Mouse (Mus musculus) intestine, embryonic 16.5 days (tissue): ENCODE measurements at regions not wholly inside any gene's neighbourhood (a gene's known extent, or its start where the extent isn't known, plus 50 kb on each side); places are given as distances from the start of the nearest gene placed in this dataset.

Experiments used
- ATAC-seq: fragments of 200-750 bp; cut with Nextera tagmentation; 2 replicates; pipeline ENCODE4 v1.8.0; 2017; ENCODE audit warnings: moderate TSS enrichment, moderate library complexity
- H3K27ac ChIP-seq: fragments of 300-500 bp; sonication (generic); 2 replicates; pipeline ENCODE4 v1.5.1; 2014; ENCODE audit warnings: mild to moderate bottlenecking, low read length
- H3K27me3 ChIP-seq: fragments of 300-500 bp; sonication (generic); replicated peaks from 2 replicates; pipeline ENCODE4 v1.6.1; 2014; ENCODE audit warnings: low read length, control low read depth, mixed read lengths; ENCODE audit not compliant: control insufficient read depth, insufficient read depth
- H3K36me3 ChIP-seq: fragments of 300-500 bp; sonication (generic); 2 replicates; pipeline ENCODE4 v1.6.1; 2014; ENCODE audit warnings: low read length, control low read depth; ENCODE audit not compliant: control insufficient read depth, insufficient read depth
- H3K4me1 ChIP-seq: fragments of 300-500 bp; sonication (generic); 2 replicates; pipeline ENCODE4 v1.6.1; 2014; ENCODE audit warnings: low read length, control low read depth, mixed read lengths; ENCODE audit not compliant: control insufficient read depth, insufficient read depth
- H3K4me2 ChIP-seq: fragments of 300-500 bp; sonication (generic); 2 replicates; pipeline ENCODE4 v1.6.1; 2014; ENCODE audit warnings: low read depth, low read length, control low read depth
- H3K4me3 ChIP-seq: fragments of 300-500 bp; sonication (generic); 2 replicates; pipeline ENCODE4 v1.5.1; 2014; ENCODE audit warnings: mild to moderate bottlenecking, low read length
- H3K9ac ChIP-seq: fragments of 300-500 bp; sonication (generic); 2 replicates; pipeline ENCODE4 v1.6.1; 2014; ENCODE audit warnings: low read depth, low read length
- H3K9me3 ChIP-seq: fragments of 300-500 bp; sonication (generic); 2 replicates; pipeline ENCODE4 v1.6.1; 2016; ENCODE audit warnings: low read length, control low read depth; ENCODE audit not compliant: control insufficient read depth
- WGBS: fragments of 180-500 bp; shearing (Covaris S2); extraction: QIAGEN DNeasy Blood & Tissue Kit; methylation state at CpG from one replicate; pipeline ENCODE4 v1.1.7; 2014; 5-methylcytosine and 5-hydroxymethylcytosine counted together

- no peaks in the 10 kb centered on the region for H3K27me3 ChIP-seq
- H3K9ac ChIP-seq = no peak overlapping the region
- no peak overlapping the region for H3K27ac ChIP-seq
- H3K9me3 ChIP-seq = no peaks in the 10 kb centered on the region
- ATAC-seq = no peak
- H3K4me1 ChIP-seq = peaks cover 11% of the 10 kb centered on the region
- 87% methylated on average over 1 of the region's 1 CpGs for WGBS
- H3K4me2 ChIP-seq = no peak overlapping the region
- no peaks in the 10 kb centered on the region for H3K36me3 ChIP-seq
- H3K4me3 ChIP-seq = no peak overlapping the region
Measured at GRCm38 (mm10) chr16:30784949-30785348, 185.4 kb downstream of the Fam43a start.

GRCm38 (mm10) chr16:30786060-30786459, 186.5 kb downstream of the Fam43a start:
- no peaks in the 10 kb centered on the region for H3K27me3 ChIP-seq
- H3K4me3 ChIP-seq = no peak overlapping the region
- no peak overlapping the region for H3K4me2 ChIP-seq
- no peak overlapping the region for H3K9ac ChIP-seq
- H3K27ac ChIP-seq = no peak overlapping the region
- no peak for ATAC-seq
- WGBS = 77% methylated on average over 3 of the region's 3 CpGs
- no peaks in the 10 kb centered on the region for H3K36me3 ChIP-seq
- H3K4me1 ChIP-seq = peaks cover 23% of the 10 kb centered on the region
- H3K9me3 ChIP-seq = no peaks in the 10 kb centered on the region

- no peak overlapping the region for H3K27ac ChIP-seq
- H3K4me1 ChIP-seq = peaks cover 30% of the 10 kb centered on the region
- H3K9ac ChIP-seq = no peak overlapping the region
- no peak for ATAC-seq
- 78% methylated on average over 1 of the region's 1 CpGs for WGBS
- H3K27me3 ChIP-seq = no peaks in the 10 kb centered on the region
- no peak overlapping the region for H3K4me3 ChIP-seq
- no peak overlapping the region for H3K4me2 ChIP-seq
- no peaks in the 10 kb centered on the region for H3K9me3 ChIP-seq
- H3K36me3 ChIP-seq = no peaks in the 10 kb centered on the region
Measured at GRCm38 (mm10) chr16:30787351-30787750, 187.8 kb downstream of the Fam43a start.

GRCm38 (mm10) chr16:30788321-30788781, 188.8 kb downstream of the Fam43a start:
- H3K4me1 ChIP-seq = peaks cover 36% of the 10 kb centered on the region
- WGBS = 67% methylated on average over 11 of the region's 11 CpGs
- no peaks in the 10 kb centered on the region for H3K36me3 ChIP-seq
- H3K27ac ChIP-seq = peak overlapping the region; percentile 8; the same call in 1 of the 2 replicates
- ATAC-seq = no peak
- H3K9me3 ChIP-seq = no peaks in the 10 kb centered on the region
- no peak overlapping the region for H3K9ac ChIP-seq
- H3K4me3 ChIP-seq = no peak overlapping the region
- H3K27me3 ChIP-seq = no peaks in the 10 kb centered on the region
- no peak overlapping the region for H3K4me2 ChIP-seq

DNA sequence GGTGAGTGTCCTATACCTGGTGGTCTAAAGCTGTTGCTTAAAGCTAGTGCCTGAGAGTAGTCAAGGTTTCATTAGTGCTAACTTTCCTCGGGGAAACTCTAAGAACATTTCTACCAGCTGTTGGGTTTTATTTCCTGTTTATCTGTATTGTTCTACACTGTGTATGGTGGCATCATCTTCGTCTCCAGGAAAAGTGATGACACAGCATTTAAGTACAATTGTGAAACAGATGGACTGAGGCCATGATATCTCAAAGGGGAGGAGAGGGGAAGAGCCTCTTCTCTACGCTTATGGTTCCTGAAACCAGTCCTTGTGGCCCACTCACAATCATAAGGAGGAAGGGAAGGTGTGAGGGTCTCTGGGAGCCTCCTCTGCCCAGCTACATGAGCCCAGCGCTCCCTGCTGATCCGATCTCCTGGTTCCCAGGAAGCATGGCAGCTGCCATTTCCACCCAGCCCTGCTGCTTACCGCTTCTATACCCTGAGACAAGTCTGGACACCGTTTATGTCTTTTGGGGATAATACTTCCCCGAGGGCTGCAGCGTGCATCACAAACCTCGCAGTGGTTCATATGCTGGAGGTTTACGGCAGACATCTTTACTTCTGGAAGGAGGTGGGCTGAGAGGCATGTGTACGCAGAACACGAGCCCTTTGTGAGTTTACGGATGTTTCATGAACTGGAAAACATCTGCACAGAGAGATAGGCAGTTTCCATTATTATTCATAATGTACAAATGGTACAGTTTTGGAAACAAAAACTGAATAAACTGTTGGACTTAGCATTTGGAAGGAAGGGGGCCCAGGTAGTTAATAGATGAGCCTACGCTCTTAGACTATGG, 189.6 kb downstream of the Fam43a start:
- Histone ChIP-seq H3K9ac (no peak overlapping the region), H3K27me3 (no peaks in the 10 kb centered on the region), H3K36me3 (no peaks in the 10 kb centered on the region), H3K9me3 (no peaks in the 10 kb centered on the region), H3K4me2 (no peak overlapping the region), H3K27ac (no peak overlapping the region), H3K4me1 (peaks cover 42% of the 10 kb centered on the region), H3K4me3 (no peak overlapping the region)
- ATAC-seq = no peak
- whole genome bisulfite sequencing = 82% methylated on average over 15 of the region's 15 CpGs

DNA sequence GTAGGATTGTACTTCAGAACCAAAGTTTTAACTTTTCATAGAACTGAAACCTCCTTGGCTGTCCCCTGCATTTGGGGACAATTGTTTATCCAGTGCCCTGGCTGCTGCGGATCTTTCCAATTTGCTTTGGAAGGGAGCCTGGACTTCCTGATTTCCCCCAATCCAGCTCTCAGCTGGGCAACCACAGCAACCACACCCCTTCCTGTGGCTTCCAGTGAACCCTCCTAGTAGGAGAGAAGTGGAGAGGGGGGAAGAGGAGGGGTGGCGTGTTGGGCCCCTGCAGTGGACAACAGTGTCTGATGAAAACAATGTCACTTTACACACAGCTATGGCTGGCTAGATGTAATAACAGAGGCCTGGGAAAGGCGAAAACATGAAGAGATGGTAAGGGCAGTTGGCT, 190.5 kb downstream of the Fam43a start:
- WGBS = 33% methylated on average over 3 of the region's 3 CpGs
- H3K4me3 ChIP-seq = no peak overlapping the region
- H3K9ac ChIP-seq = peak overlapping the region; percentile 41

DNA sequence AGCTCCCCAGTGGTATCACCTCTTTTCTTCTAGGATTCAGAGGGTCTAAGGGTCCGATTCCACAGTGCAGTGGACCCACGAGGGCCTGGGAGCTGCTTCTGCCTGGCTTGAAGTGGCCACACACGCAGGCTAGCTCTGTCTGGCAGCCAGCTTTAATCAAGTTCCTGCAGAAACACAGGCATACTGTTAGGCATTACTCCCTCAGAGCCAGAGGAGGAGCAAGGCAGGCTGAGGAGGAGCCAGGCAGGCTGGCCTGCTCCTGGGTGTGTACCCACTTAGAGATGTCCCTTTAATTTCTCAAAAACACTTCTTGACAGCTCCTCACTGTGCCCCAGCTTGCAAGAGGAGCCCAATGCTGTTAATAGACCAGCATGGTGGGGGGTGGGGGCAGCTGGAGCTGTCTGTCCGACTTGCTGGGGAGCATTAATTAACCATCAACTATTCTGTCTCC, 191.1 kb downstream of the Fam43a start:
- Histone ChIP-seq H3K4me1 (peaks cover 42% of the 10 kb centered on the region), H3K36me3 (no peaks in the 10 kb centered on the region), H3K4me3 (no peak overlapping the region), H3K9ac (peak overlapping the region; percentile 41), H3K9me3 (no peaks in the 10 kb centered on the region), H3K27ac (peak overlapping the region; percentile 75), H3K4me2 (peak overlapping the region; percentile 32; the same call in 1 of the 2 replicates), H3K27me3 (no peaks in the 10 kb centered on the region)
- WGBS = 11% methylated on average over 4 of the region's 4 CpGs
- peak; percentile 69 for ATAC-seq

More for the DNA sequence above, 190.5 kb downstream of the Fam43a start:
- H3K9me3 ChIP-seq = no peaks in the 10 kb centered on the region
- no peaks in the 10 kb centered on the region for H3K36me3 ChIP-seq
- H3K4me2 ChIP-seq = no peak overlapping the region
- H3K27ac ChIP-seq = peak overlapping the region; percentile 75
- H3K27me3 ChIP-seq = no peaks in the 10 kb centered on the region
- H3K4me1 ChIP-seq = peaks cover 42% of the 10 kb centered on the region
- 0 out of 2 replicates have a peak, but pooled peaks have one; percentile 21 for ATAC-seq

DNA sequence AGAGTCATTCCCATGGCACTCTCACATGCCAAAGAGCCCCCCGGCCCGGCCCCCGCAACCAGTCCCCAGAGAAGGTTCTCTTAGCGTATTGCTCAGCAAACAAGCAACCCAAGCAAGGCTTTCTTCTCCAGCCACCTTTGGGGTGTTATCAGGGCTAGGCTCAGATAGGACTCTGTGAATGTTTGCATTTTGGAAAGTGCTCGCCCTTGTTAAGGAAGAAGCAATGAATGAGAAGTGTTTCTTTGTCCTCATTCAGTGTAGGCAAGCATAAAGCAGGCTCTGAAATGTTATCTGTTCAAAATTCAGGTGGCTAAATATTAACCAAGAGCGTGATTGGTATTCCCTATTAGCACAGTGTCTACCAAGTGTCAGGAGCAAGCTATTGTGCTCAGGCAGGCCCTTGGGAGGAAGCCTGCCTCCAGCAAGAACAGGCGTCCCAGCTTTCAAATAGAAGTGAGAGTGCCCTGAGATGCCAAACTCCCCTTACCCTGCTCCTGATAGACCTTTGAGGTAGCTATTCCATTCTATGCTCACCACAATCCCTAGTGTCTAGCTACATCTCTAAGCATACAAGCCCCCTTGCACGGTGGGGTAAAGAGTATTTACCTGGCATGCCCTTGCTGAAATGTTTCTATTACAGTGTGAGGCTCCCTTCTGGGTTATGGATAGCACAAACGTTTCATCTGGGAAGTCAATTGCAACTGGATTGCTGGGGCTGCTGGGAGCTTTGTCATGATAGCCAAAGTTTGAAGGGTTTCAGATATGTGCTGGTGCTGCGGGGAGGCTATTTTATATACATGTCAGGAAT, 191.7 kb downstream of the Fam43a start:
- H3K27ac ChIP-seq = peak overlapping the region; percentile 75; the same call in 1 of the 2 replicates
- H3K36me3 ChIP-seq = no peaks in the 10 kb centered on the region
- peak; percentile 78 for ATAC-seq
- WGBS = 49% methylated on average over 10 of the region's 10 CpGs
- no peak overlapping the region for H3K9ac ChIP-seq
- peaks cover 42% of the 10 kb centered on the region for H3K4me1 ChIP-seq
- H3K4me3 ChIP-seq = no peak overlapping the region
- peak overlapping the region; percentile 32; the same call in 1 of the 2 replicates for H3K4me2 ChIP-seq
- no peaks in the 10 kb centered on the region for H3K9me3 ChIP-seq
- H3K27me3 ChIP-seq = no peaks in the 10 kb centered on the region

DNA sequence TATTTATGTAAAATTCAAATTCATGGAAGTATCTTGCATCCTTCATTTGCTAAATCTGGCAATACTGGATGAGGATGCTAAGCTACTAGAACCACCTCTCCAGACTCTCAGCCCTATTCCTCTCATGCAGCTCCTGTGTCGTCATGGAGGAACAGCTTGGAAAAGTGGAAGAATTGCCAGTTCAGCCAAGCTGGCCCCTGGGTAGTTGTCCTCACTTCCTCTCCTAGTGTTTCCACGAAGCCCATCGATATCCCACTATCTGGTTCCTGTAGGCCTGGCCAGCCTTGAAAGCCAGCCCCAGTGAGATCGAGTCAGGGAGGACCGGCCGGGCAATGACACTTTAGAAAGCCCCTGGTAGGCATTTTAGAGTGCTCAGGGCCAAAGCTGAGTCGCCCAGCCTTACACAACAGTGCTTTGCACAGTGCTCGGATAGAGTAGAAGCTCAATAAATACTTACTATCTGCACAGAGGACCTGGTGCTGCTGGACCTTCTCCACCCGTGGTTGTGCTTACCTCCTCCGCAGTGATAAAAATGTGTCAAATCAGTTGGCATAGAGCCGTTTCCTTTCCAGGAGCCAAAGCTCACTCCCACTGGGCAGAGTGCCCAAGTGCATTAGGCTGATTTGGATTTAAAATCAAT, 193.3 kb downstream of the Fam43a start:
- H3K4me2 ChIP-seq = no peak overlapping the region
- ATAC-seq = no peak

More for the DNA sequence above, 193.3 kb downstream of the Fam43a start:
- Histone ChIP-seq H3K4me3 (no peak overlapping the region), H3K27ac (no peak overlapping the region), H3K27me3 (no peaks in the 10 kb centered on the region), H3K4me1 (peaks cover 42% of the 10 kb centered on the region), H3K9me3 (no peaks in the 10 kb centered on the region), H3K9ac (no peak overlapping the region), H3K36me3 (no peaks in the 10 kb centered on the region)
- 65% methylated on average over 11 of the region's 11 CpGs for WGBS
